Mouse (Mus musculus) urinary bladder, postnatal 36 days (tissue): ENCODE measurements around the gene Lrrtm4.

Source experiments
- DNase-seq, 2 experiments: peaks; one replicate each; pipeline ENCODE4 v3.0.0; 2022; ENCODE audit warnings: low spot score in 2 of 2, mixed read lengths in 1 of 2

Lrrtm4 gene

GRCm38 (mm10) chr6:80328391-80328790 lies 309.7 kb downstream of the Lrrtm4 start:
- no peak for DNase-seq

GRCm38 (mm10) chr6:80331751-80332150 lies 313.1 kb downstream of the Lrrtm4 start:
- no peak for DNase-seq

GRCm38 (mm10) chr6:80352307-80352706 lies 333.6 kb downstream of the Lrrtm4 start:
- DNase-seq: no peak

DNA sequence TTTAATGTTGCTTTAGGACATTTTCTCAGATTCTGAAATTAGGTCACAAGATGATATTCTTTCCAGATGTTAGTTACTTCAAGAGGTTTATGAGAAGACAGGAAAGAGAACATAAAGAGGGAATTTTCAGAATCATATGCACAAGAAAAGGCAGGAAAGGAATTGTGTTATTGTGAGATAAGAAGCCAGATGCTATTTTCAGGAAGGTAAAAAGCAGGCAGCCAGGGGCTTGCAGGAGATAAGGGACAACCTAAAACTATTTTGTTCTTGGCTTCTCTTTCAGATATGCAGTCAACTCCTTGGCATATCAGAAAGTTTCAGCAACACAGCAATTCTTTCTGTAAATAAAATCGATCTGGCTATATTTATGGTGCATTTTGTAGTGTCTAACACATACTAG lies 338.4 kb downstream of the Lrrtm4 start:
- DNase-seq: no peak

DNA sequence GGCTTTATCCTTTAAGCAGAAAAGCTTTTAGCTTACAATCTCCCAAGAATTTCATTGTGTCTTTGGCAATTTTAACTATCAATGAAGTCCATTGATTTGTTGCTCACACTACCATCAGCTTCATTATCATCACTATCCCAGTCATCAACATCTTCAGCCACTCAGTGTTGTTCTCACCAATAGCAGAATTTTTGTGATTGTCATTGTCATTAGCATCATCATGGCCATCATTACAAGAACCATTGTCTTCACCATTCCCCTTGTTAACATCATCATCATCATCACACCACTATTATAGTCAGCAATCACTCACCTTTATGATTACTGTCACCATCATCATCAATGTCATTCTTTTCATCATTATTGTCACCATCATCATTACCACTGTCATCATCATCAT lies 344.9 kb downstream of the Lrrtm4 start:
- DNase-seq: no peak

- no peak for DNase-seq
These were observed 347.9 kb downstream of the Lrrtm4 start for GRCm38 (mm10) chr6:80366532-80366931.

DNA sequence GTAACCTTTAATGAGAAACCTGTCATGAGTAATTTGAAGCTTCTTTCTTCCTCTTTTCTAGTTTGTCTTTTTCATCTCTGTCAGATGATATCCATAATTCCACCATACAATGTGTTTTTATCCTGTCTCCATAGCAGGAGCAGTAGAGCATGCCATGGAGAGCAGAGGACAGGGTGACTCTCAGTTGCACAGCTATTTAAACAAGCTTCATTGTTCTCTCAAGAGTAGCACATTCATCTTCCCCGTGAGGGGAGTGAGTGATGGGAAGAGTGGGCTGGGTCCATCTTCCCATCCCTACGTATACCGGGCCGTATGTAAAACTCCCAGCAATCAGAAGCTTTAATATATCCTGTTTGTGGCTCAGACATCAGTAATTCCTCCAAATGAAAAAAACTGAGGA lies 370.9 kb downstream of the Lrrtm4 start:
- no peak for DNase-seq

DNA sequence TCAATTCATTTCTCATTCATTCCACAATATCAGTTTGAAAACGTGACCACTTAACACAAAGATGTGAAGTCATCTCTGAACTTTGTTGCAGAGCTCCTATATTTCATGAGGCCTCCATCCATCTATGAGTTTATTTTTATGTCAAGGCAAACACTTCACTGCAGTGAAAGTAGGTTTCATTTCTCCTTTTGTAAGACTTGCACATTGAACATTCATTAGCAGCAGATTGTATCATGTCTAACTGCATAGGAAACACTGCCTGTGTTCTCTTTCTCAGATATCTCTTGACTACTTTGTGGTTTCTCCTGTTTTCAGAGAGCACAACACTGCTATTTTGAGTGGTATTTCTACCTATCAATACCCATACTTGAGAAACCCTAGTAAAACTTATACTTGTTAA lies 388.1 kb downstream of the Lrrtm4 start:
- DNase-seq: no peak

GRCm38 (mm10) chr6:80440135-80440534 lies 421.5 kb downstream of the Lrrtm4 start:
- no peak for DNase-seq

- DNase-seq: no peak
These were observed 451.9 kb downstream of the Lrrtm4 start for GRCm38 (mm10) chr6:80470546-80470945.

- no peak for DNase-seq
These were observed 457.5 kb downstream of the Lrrtm4 start for GRCm38 (mm10) chr6:80476153-80476552.

GRCm38 (mm10) chr6:80545017-80545416 lies 526.3 kb downstream of the Lrrtm4 start:
- DNase-seq: no peak

- DNase-seq: no peak
These were observed 531.2 kb downstream of the Lrrtm4 start for GRCm38 (mm10) chr6:80549907-80550306.

DNA sequence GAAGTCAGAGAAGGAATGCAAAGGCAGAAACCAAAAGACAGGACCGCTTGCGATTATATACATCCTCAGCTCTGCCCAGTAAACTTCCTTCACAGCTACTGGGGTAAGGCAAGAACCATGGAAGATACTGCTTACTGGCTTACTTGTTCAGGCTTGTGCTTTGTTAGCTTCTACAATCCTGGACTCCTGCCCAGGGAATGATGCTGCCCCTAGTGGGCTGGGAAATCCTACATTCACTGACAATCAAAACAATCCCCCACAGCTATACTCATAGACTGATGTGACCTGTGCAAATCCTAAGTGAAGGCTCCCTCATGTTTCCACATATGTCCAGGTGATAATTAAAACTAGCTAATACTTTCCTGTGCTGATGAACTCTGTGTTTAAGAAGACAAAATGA lies 534.7 kb downstream of the Lrrtm4 start:
- DNase-seq: no peak

GRCm38 (mm10) chr6:80554991-80555390 lies 536.3 kb downstream of the Lrrtm4 start:
- no peak for DNase-seq

DNA sequence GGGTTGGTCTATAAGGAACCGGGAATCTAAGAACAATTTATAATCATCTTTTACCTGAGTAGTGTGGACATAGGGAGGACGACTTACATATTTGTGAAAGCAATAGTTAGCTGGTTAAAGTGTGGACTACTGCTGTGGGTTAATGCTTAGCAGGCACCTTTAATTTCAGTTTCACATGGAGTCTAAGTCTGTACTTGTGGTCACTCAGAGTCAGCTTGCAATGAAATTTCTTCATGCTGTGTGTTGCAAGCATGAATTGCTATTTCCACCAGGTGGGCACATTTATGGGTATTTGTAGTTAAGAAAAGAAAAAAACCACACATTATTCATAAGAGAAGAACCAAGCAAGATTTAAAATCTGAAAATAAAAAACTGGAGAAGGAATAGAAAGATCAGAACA lies 558.5 kb downstream of the Lrrtm4 start:
- no peak for DNase-seq

GRCm38 (mm10) chr6:80582225-80582624 lies 563.5 kb downstream of the Lrrtm4 start:
- DNase-seq: no peak

DNA sequence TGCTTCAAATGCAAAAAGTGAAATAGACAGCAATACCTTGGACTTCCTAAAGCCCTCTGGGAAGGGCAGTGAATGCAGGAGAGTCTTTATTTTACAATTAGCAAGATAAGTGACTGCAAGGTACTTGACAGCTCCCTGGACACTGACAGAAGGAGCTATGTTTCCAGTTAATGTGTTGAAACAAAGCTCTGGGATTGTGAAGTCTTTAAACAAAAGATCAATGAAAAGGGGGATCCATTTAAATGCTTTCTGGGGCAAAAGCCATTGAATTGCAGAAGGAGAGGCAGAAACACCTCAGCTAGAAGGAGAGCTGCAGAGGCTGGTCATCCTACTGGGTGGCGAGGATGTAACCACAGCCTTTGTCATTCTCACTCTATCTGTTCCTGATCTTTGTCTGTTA lies 571.1 kb downstream of the Lrrtm4 start:
- DNase-seq: no peak

- no peak for DNase-seq
These were observed 600.8 kb downstream of the Lrrtm4 start for GRCm38 (mm10) chr6:80619508-80619907.

- no peak for DNase-seq
These were observed 604.1 kb downstream of the Lrrtm4 start for GRCm38 (mm10) chr6:80622676-80623334.

- no peak for DNase-seq
These were observed 606.8 kb downstream of the Lrrtm4 start for GRCm38 (mm10) chr6:80625509-80625908.

DNA sequence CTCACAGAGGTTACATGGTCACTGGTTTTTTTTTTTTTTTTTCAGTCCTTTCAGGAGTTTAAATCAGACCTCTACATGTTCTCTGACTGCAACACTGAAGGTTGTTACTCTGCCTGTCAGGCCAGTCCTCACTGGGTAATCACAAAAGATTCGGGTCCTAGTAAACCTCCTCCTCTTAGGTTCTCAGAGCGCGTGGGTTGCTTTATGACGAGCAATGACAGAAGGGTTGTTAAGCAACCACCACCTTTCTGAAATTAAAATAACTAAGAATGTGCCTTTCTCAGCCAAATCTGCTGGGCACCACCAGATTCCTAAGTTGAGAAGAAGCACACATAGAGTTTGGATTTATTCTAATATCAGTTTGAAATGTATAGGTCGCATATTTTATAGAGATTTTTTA lies 644.1 kb downstream of the Lrrtm4 start:
- DNase-seq: no peak

- DNase-seq: no peak
These were observed 645.4 kb downstream of the Lrrtm4 start for GRCm38 (mm10) chr6:80664039-80664438.

DNA sequence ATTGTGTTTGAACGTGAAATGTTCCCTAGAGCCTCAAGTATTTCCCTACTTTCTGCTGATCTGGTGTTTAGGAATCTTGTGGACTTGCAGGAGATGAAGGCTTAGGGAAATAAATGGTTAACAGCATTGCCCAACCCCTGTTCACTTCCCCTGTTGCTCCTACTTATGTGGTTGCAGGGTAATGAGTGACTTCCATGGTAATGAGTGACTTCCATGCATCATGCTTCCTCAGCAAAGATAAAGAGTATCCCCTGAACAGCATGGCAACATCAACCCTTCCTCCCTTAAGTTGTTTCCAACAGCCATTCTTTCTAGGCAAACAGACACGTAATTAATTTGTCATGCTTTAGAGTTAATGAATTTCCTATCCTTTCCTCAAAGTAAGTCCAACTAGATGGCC lies 685.5 kb downstream of the Lrrtm4 start:
- no peak for DNase-seq
